Mouse (Mus musculus): ENCODE measurements at regions not wholly inside any gene's neighbourhood (a gene's known extent, or its start where the extent isn't known, plus 50 kb on each side); places are given as distances from the start of the nearest gene placed in this dataset.

GRCm38 (mm10) chr13:101129466-101129865 lies 296.2 kb upstream of the Slc30a5 start:
- DNase-seq (ENCODE audit: low read depth, low spot score): no peak

GRCm38 (mm10) chr13:101127808-101128207 lies 294.6 kb upstream of the Slc30a5 start:
- DNase-seq (ENCODE audit: low read depth, low spot score): no peak

GRCm38 (mm10) chr13:101127262-101127661 lies 294.0 kb upstream of the Slc30a5 start:
- DNase-seq (ENCODE audit: low read depth, low spot score): no peak

- no peak for DNase-seq (ENCODE audit: low read depth, low spot score)
Observed at GRCm38 (mm10) chr13:101117311-101117710, 284.1 kb upstream of the Slc30a5 start.

GRCm38 (mm10) chr13:101115296-101115695 lies 282.1 kb upstream of the Slc30a5 start:
- DNase-seq (ENCODE audit: low read depth, low spot score): no peak

GRCm38 (mm10) chr13:101112176-101112575 lies 278.9 kb upstream of the Slc30a5 start:
- DNase-seq (ENCODE audit: low read depth, low spot score): no peak

GRCm38 (mm10) chr13:101111773-101112172 lies 278.5 kb upstream of the Slc30a5 start:
- no peak for DNase-seq (ENCODE audit: low read depth, low spot score)

- no peak for DNase-seq (ENCODE audit: low read depth, low spot score)
Observed at GRCm38 (mm10) chr13:101100621-101101020, 267.4 kb upstream of the Slc30a5 start.

- DNase-seq (ENCODE audit: low read depth, low spot score): peak; percentile 27
Observed at GRCm38 (mm10) chr13:101096856-101097255, 263.6 kb upstream of the Slc30a5 start.

GRCm38 (mm10) chr13:101096221-101096620 lies 263.0 kb upstream of the Slc30a5 start:
- no peak for DNase-seq (ENCODE audit: low read depth, low spot score)

GRCm38 (mm10) chr13:101095057-101095831 lies 262.0 kb upstream of the Slc30a5 start:
- DNase-seq (ENCODE audit: low read depth, low spot score): no peak

- DNase-seq (ENCODE audit: low read depth, low spot score): no peak
Observed at GRCm38 (mm10) chr13:101092743-101093131, 259.5 kb upstream of the Slc30a5 start.

- peak; percentile 89 for DNase-seq (ENCODE audit: low read depth, low spot score)
Observed at GRCm38 (mm10) chr13:101092033-101092742, 259.0 kb upstream of the Slc30a5 start.

GRCm38 (mm10) chr13:101085182-101085581 lies 252.0 kb upstream of the Slc30a5 start:
- no peak for DNase-seq (ENCODE audit: low read depth, low spot score)

GRCm38 (mm10) chr13:101084193-101084592 lies 251.0 kb upstream of the Slc30a5 start:
- no peak for DNase-seq (ENCODE audit: low read depth, low spot score)

GRCm38 (mm10) chr13:101083416-101083815 lies 250.2 kb upstream of the Slc30a5 start:
- DNase-seq (ENCODE audit: low read depth, low spot score): no peak

GRCm38 (mm10) chr13:101068489-101068888 lies 235.3 kb upstream of the Slc30a5 start:
- no peak for DNase-seq (ENCODE audit: low read depth, low spot score)

GRCm38 (mm10) chr13:101062582-101062981 lies 229.4 kb upstream of the Slc30a5 start:
- DNase-seq (ENCODE audit: low read depth, low spot score): peak; percentile 5

GRCm38 (mm10) chr13:101061233-101062144 lies 228.3 kb upstream of the Slc30a5 start:
- no peak for DNase-seq (ENCODE audit: low read depth, low spot score)

- no peak for DNase-seq (ENCODE audit: low read depth, low spot score)
Observed at GRCm38 (mm10) chr13:101049511-101049910, 216.3 kb upstream of the Slc30a5 start.

GRCm38 (mm10) chr13:101032594-101032993 lies 199.4 kb upstream of the Slc30a5 start:
- no peak for DNase-seq (ENCODE audit: low read depth, low spot score)

GRCm38 (mm10) chr13:101026043-101026442 lies 192.8 kb upstream of the Slc30a5 start:
- no peak for DNase-seq (ENCODE audit: low read depth, low spot score)
